Mouse (Mus musculus): ENCODE measurements around the gene Olfr535. TPM values are rescaled to one million over a fixed set of nuclear protein-coding genes. Genes with fewer than 3 reads are reported as not detected.

Olfr535 gene
- polyA plus RNA-seq, 1 experiment from 2014 or later: not detected

GRCm38 (mm10) chr7:140539746-140540145, 55.7 kb downstream of the Olfr535 start:
- no peaks in the 10 kb centered on the region for H3K9me3 ChIP-seq (ENCODE audit: control insufficient read depth, low read depth, low read length)
- 70% methylated on average over 2 of the region's 2 CpGs for WGBS
- no peak for ATAC-seq (ENCODE audit: insufficient number of reproducible peaks, insufficient read depth, low FRiP score, low read depth)

More at GRCm38 (mm10) chr7:140539746-140540145, 55.7 kb downstream of the Olfr535 start:
- Histone ChIP-seq H3K9ac (replicated peaks; ENCODE audit: low read depth, low read length) (no peak overlapping the region), H3K4me2 (replicated peaks; ENCODE audit: low read depth, low read length) (no peak overlapping the region), H3K27ac (ENCODE audit: low read length) (no peak overlapping the region), H3K4me1 (ENCODE audit: control insufficient read depth, insufficient read depth, low read length) (no peaks in the 10 kb centered on the region), H3K36me3 (ENCODE audit: control insufficient read depth, insufficient read depth, low read length) (no peaks in the 10 kb centered on the region), H3K4me3 (ENCODE audit: low read depth, low read length) (no peak overlapping the region), H3K27me3 (ENCODE audit: control insufficient read depth, insufficient read depth, low read length) (no peaks in the 10 kb centered on the region)

Other genes with a start within 250 kb of the Olfr535 start
- gene 5830411N06Rik, start 236.9 kb upstream of the Olfr535 start, polyA plus RNA-seq (2014; fragmentation: Nextera tagmentation; extraction: Ambion mirVana): not detected in 2 replicates
- gene Olfr525, start 163.4 kb upstream of the Olfr535 start, polyA plus RNA-seq (2014; fragmentation: Nextera tagmentation; extraction: Ambion mirVana): not detected in 2 replicates
- gene Olfr527, start 150.2 kb upstream of the Olfr535 start, polyA plus RNA-seq (2014; fragmentation: Nextera tagmentation; extraction: Ambion mirVana): not detected in 2 replicates
- gene Olfr60, start 122.5 kb upstream of the Olfr535 start, polyA plus RNA-seq (2014; fragmentation: Nextera tagmentation; extraction: Ambion mirVana): not detected in 2 replicates
- gene Olfr530, start 107.9 kb upstream of the Olfr535 start, polyA plus RNA-seq (2014; fragmentation: Nextera tagmentation; extraction: Ambion mirVana): not detected in 2 replicates
- not detected in 2 replicates for gene Olfr531, start 81.3 kb upstream of the Olfr535 start, polyA plus RNA-seq (2014; fragmentation: Nextera tagmentation; extraction: Ambion mirVana)
- gene Olfr532, start 62.6 kb upstream of the Olfr535 start, polyA plus RNA-seq (2014; fragmentation: Nextera tagmentation; extraction: Ambion mirVana): not detected in 2 replicates
- gene Olfr533, start 20.8 kb upstream of the Olfr535 start, polyA plus RNA-seq (2014; fragmentation: Nextera tagmentation; extraction: Ambion mirVana): not detected in 2 replicates
- gene Olfr536, start 23.2 kb downstream of the Olfr535 start, polyA plus RNA-seq (2014; fragmentation: Nextera tagmentation; extraction: Ambion mirVana): not detected in 2 replicates
- gene Olfr538, start 83.7 kb downstream of the Olfr535 start, polyA plus RNA-seq (2014; fragmentation: Nextera tagmentation; extraction: Ambion mirVana): not detected in 2 replicates
- not detected in 2 replicates for gene Olfr46, start 117.1 kb downstream of the Olfr535 start, polyA plus RNA-seq (2014; fragmentation: Nextera tagmentation; extraction: Ambion mirVana)
- gene Olfr61, start 144.8 kb downstream of the Olfr535 start, polyA plus RNA-seq (2014; fragmentation: Nextera tagmentation; extraction: Ambion mirVana): not detected in 2 replicates
- gene Olfr53, start 162.2 kb downstream of the Olfr535 start, polyA plus RNA-seq (2014; fragmentation: Nextera tagmentation; extraction: Ambion mirVana): not detected in 2 replicates
- not detected in 2 replicates for gene Olfr539, start 175.7 kb downstream of the Olfr535 start, polyA plus RNA-seq (2014; fragmentation: Nextera tagmentation; extraction: Ambion mirVana)
- not detected in 2 replicates for gene Olfr45, start 197.7 kb downstream of the Olfr535 start, polyA plus RNA-seq (2014; fragmentation: Nextera tagmentation; extraction: Ambion mirVana)
- gene Olfr541, start 213.1 kb downstream of the Olfr535 start, polyA plus RNA-seq (2014; fragmentation: Nextera tagmentation; extraction: Ambion mirVana): not detected in 2 replicates

All from stomach, embryonic 14.5 days (tissue).